Mouse (Mus musculus) cerebellum, adult 11 months (tissue): ENCODE measurements at regions not wholly inside any gene's neighbourhood (a gene's known extent, or its start where the extent isn't known, plus 50 kb on each side); places are given as distances from the start of the nearest gene placed in this dataset.
"Not testable (repeated sequence)": the region's sequence is repeated elsewhere in the genome, so short reads cannot be mapped to it uniquely, and the experiment has no call there.

Source experiments
- DNase-seq: peaks from one replicate; pipeline ENCODE4 v3.0.0; 2022

DNA sequence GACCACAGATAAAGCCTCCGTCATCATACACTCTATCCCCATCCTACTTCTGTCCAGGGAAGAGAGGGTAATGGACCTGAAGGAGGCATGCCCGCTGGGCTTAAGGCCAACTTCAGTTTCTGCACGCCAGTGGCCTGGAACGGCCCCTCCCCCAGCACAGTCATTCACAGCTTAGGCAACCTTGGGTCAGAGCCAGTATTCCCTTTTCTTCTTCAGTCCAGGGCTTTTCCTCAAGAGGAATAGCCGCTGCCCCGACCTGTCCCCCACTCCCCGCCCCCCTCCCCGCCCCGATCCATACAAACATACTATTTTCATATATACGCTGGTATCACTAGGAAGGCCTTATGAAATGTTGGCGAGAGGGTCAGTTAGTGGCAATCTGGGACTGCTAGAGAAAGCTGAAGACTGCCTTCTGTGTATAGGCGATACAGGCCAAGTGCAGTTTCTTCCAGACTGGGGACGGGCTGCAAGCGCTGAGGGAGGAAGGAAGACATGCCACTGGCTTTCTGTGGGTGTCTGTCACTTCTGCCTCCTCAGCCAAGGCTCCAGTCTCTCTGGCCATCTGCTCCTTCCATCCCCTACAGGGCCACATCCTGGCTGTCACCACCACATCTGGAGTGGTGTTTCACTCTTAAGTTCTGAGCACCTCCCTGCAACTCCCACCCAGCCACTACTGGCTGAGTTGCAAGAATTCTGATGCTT, 113.5 kb upstream of the Lemd2 start:
- DNase-seq: no peak

DNA sequence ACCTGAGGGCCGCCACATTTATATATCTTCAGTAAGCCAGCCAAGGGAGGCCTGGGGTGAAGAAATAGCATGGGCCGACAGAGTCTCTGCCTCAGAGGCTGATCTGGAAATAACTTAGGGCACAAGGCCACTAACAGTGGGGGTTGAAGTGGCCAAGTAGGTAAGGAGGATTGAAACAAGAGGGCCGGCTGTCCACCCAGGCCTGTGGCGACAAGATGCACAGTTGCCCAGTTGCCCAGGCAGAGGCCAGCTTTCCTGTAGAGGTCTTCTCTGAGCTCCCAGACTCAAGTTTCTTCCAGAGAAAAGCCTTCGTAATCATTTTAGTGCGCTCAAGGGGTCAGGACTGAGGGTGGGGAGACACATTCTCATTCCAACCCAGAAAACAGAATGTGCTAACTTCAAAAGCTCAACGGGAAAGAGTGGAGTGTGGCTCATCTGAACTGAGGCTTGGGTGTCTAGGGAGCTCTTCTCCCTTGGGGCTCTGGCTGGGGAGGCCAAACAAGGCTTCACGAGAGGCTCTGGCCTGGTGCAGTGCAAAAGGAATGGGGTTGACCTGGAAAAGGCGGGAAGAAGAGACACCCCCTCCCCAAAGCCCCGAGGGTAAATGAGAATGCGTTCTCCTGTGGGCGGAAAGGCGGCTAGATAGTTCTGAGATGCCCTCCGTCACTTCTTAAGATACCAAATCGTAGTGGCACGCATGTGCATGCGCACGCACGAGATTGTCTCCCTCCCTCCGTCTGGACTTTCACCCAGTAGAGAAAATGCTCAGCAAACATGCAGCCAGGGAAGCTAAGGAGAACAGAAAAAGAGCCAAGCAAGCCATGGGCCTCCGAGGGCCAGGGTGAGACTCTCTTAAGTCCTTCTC, 112.7 kb upstream of the Lemd2 start:
- DNase-seq: no peak

DNA sequence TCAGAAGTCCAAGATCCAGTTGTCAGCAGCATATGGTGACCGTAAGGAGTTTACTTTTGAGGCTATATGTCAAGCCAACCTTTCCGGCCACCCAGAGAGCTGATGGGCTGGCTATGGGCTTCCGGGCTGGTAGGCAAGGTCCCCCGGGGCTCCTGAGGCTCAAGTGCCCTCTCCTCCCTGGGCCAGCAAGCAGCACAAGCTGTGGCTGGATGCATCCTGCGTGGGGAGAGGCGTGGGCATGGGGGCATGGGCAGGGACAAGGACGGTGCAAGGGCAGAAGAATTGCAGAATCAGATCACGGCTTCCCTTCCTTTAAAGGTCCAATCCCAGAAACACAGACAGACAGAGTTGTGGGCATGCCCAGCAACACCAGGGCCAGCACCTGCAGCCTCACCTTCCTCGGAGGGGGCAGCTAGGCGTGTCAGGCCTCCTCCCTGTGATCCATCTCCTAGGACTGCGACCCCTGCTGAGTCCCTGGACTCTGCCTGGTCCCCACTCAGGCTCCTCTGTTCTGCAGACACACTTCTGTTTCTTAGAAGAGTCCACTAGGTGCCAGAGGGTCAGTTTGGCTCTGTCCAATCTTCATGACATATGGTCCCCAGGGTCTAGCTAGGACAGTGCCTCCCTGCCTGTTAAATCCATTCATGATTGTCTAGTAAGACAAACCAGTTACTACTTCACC, 111.8 kb upstream of the Lemd2 start:
- DNase-seq: no peak

DNA sequence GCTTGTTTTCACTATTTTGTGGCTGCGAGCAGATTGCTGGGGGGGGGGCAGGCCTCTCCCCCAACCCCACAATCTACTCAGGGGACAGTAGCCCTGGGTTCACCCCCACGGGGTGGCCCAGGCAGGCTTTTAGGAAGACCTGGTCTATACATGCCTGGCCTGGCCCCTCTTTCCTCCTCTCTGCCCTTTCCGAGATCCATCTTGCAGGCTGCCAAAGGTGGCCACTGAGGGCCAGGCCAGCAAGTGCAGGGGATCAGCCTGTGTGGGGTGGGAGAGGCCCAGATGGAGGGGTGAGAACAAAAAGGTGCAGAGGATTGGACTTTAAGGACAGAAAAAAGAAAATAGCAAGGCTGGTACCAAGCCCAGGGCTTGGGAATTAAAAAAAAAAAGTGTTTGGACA, 111.2 kb upstream of the Lemd2 start:
- no peak for DNase-seq

DNA sequence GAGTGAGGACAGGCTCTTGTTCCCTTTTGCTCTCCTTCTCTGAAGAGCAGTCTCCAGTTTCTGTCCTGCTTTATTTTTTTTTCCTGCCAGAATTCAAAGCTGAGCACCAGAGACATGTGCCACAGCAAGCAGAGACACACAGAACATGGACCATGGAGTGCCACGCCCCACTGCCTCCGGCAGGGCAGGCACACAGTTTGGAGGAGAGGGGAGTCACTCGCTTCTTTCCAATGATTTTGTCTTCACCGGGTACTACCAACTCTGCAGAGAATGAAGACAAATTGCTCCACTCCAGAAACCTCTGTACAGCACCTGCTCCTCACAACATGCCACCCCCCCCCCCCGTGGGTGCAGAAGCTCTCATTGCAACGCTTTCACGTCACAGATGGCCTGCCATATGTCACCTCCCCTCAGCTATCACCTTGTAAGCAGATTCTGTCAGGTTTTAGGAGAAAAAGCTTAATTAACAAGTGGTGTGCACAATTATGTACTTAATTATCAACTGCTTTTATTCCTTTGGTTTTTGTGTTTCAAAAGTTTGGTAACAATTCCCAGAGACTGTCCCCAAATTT, 110.6 kb upstream of the Lemd2 start:
- no peak for DNase-seq

DNA sequence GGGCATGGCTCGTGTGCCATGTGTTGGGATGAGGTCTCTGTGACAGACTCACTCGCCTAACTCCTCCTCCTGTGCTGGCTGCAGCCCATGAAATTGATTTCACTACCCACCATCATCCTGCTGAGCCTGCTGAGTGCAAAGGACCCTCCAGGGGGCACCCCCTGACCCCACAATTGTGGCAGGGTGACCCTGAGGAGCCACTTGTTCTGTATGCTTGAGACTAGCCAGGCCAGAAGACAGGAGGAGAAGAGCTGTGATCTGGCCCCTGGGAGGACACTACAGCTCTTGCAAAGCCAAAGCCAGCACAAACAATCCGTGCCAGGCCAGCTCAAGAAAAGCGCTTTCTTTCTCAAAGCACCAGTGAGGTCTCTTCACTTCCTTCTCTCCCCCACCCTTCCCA, 104.7 kb upstream of the Lemd2 start:
- DNase-seq: no peak

DNA sequence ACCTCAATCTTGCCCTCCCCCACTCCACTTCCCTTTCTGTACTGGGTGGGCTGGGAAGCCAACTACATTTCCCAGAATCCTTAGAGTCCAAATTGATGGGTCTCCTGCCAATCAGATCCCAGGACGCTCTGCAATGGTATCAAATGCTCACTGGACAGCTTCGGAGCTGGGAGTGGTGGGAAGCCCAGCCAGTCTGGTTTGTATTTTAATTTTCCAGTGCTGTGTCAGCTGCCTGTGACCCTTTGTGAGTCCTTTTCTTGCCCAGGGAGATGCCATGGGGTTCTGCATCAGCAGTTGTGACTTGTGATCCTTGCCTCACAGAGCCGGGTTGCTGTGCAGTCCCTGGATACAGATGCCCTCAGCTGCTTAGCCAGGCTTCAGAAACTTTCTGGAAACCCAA, 100.6 kb upstream of the Lemd2 start:
- DNase-seq: no peak

DNA sequence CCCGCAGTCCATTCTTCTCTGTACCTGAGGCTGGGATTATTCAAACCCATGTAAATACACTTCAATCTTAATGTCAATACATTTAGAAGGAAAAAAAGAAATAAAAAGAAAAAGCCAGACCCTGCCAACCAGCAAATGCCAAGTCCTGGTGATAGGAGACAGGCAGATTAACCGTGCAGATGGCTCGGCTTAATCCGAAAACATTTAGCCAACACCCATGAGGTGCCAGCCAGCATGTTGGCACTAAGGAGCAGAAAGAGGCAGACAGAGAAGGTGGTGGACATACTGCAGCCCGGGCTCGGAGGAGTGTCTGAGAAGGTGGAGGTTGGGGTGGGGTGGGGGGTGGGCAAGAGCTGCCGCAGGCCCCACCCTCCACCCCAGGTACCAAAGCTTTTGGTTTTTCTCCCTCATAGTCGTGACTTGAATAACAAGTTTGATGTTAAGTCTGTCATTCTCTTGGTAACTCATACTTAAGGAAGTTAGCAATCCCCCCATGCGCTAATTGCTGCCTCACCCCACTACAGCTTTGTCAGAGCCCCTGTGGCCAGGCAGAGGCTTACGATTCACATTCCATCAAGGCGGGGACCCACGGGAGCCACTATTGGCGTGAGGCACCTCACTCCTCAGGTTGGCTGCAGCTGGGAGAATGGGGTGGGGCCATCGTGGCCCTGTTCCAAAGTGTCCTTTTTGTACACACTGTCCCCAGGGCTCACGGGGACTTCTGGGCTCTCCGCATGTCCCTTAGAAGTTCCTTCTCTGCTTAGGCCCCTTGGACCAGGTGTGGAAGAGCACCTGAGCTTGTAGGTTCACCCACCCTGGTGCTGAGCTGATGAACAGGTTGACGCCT, 99.6 kb upstream of the Lemd2 start:
- DNase-seq: peak; percentile 72

DNA sequence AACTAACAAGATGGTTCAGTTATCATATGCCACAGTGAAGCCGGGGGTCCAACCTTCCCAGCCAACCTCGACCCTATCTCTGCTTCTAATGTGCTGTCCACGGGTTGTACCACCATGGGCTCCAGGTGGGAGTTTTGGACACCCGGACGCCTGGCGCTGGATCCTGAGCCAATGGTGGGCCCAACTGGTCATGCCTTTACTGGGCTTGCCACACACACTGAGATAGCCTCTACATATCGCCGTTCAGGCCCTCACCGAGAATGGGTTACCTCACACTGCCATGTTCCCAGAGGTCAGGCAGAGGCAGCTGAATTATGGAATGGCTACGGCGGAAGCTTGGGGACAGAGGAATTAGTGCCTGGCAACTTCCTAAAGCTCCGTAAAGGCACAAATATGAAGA, 98.8 kb upstream of the Lemd2 start:
- DNase-seq: no peak

DNA sequence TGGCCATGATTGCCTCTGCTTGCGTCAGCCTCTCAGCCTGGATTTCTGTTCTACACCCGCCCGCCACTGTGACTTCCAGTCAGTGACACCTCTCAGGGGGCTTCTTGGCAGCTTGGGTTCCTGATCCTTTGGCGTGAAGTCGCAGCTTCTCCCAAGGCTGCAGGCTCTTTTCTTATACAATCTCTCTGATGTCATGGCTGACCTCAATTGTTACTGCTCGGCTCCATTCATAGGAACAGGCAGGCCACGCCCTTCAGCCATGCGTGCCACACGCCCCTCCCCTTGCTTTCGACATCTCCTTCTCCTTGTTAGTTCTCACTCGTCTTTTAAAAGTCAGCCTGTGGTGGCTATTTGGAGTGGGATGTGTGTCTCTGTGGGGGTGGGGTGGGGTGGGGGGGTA, 97.1 kb upstream of the Lemd2 start:
- no peak for DNase-seq

DNA sequence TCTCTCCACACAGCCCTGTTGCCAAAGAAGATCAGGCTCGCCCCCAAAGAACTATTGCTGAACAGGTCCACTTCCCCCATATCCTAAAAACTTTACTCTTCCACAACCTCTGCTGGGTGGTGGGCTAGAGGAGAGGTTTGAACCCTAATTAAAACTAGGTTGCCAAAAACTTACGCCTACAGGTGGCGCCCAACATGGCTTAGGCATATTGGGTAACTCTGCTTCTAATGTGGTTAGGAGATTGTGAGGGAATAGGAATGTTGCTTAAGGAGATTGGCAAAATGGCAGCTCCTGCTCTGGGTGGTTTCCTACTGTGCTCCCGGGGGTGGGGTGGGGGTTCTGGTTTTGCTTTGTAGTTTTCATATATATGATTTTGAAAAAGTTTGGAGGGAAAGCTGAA, 95.0 kb upstream of the Lemd2 start:
- DNase-seq: no peak

DNA sequence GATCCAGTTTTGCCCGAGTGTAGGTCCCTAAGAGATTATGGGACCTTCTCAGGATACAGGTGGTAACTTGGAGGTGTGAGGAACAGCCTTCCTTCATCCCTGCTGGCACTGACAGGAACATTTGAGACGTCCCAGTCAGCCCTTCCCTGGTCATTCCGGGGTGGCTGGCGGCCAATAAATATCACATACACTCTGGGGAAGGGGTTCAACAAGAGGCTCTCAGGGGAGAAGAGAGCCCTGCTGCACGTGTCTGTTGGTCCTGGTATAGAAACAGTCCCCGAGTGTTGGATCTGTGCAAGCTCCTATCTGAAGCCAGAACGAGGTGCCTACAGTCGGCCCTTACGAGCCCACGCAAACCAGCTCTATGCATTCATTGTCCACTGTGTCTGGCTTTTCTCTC, 94.1 kb upstream of the Lemd2 start:
- DNase-seq: no peak

DNA sequence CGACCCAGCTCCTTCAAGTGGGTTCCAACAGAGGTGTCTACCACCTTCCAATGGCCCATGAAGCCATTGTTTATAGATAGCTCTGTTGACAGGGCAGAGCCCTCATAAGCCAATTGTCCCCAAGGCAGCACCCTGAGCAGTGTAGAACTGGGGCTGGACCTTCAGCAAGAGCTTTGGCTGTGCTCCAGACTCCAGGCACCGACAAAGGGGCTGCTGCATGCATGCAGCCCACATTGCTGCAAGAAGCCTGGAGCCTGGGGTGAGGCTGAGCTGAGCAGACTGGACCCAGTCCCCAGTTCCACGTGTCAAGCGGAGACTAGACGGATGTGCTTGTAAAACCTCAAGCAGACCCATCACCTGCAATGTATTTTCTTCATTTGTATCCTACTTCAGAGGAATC, 91.9 kb upstream of the Lemd2 start:
- no peak for DNase-seq

DNA sequence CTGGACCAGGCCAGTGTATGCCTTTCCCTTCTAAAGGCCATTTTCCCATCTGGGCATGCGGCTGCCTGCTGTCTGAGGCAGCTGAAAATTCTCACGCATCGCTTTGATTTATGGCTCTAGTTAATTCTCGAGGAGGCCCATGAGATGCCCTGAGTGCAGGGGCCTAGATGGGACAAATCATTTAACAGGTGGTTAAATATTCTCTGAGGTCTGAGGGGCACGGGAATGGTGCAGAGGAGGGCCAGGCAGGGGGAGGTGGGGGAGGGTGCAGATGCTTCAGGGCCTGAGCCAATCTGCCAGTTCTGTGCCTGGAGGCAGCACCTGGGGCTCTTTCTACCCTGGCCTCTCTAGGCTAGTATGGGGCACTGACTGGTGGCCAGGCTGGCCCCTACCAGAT, 89.9 kb upstream of the Lemd2 start:
- no peak for DNase-seq

DNA sequence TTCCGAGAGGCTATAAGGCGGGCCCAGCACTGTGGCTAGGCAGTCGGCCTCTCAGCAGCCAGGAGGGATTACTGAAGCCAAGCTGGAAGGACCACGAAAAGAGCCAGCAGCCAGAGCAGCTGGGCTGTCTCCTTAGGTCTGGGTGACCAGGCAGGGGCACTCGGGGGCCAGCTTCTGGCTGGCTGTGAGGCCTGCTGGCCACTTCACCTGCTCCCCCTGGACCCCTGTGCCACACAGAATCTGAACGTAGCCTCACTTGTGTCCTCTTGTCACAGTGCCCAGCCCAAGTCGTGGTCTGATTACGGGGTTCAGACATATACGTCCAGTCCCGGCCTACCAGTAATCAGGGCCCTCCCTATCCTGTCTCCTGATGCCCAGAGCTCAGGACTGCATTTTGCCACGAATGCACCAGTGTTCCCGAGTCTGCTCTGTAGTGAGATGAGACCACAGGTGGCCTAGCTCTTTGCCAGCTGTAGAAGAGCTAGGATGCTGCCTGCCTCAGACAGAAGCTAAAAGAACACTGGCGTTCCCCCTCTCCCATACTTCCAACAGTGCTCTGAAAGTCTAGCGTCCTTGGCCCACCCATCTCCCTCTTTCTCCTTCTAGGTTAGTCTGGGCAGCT, 89.4 kb upstream of the Lemd2 start:
- DNase-seq: no peak

DNA sequence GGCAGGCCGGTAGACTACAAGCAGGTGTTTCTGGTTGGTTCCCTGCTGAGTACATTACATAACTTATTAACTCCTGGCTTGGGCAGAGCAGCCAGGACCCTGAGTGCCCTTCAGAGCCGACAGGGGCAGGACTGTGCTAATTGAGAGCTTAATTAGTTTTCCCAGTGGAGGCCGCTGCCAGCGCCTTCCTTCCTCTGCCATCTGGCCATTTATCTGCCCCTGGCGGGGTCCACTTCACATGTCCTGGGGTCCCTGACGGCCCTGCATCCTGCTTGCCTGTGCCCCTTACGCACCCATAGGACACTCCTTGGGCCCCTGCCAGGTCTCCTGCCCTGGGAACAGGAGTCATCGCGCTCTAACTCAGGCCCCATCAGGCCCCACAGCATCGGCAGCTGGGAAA, 87.4 kb upstream of the Lemd2 start:
- peak; percentile 44 for DNase-seq

DNA sequence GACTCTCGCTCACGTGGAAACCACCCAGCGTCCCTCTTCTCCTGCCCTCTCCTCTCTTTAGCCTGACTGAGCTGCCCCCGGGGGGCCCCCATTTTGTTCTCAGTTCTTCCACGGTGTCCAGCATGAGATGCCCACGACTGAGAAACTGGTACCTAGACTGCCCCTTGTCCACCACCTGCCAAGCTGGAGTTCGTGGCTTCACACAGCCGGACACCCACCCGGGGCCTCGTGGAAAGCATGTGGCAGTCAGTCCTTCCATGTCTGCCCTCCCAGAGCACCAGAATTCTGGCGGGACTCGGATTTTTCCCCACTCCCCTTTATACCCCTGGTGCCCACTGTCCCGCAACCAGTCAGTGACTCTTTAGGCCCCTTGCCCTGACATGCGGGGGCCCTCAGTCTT, 86.9 kb upstream of the Lemd2 start:
- no peak for DNase-seq

DNA sequence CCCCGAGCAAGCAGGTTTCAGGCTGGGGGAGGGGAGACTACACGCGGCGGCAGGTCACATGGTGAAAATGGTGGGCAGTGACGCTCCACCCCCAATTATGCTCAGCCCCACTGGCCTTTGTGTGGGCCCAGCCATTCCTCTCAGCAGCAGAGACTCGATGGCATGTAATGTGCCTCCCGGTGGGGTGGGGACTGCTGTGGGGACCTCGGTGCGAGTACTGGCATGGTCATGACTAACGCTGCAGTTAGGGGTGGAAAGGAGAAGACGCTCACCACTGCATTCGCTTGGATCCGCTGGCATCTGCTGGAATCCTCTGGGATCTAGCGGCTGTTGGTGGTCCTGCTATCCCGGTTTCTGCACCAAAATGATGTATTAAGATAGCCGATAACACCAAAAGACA, 86.0 kb upstream of the Lemd2 start:
- DNase-seq: no peak

DNA sequence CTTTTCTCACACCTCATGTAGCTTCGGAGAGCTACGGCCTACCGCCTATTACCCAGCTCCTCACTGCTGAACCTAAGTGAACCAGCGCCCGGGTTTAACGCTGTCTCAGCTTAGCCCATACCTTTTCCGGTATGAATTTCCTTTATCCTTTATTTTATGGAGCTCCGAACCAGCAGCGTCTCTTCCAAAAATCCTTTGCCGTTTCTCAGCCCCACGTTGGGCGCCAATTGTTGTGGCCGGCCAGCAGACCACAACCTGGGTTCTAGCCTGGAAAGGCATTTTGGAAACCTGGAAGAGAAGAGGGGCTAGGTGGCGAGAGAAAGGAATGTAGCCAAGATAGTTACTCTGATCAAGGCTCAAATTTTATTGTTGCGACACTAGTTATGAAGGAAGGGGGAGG, 85.5 kb upstream of the Lemd2 start:
- DNase-seq: not testable (repeated sequence)

DNA sequence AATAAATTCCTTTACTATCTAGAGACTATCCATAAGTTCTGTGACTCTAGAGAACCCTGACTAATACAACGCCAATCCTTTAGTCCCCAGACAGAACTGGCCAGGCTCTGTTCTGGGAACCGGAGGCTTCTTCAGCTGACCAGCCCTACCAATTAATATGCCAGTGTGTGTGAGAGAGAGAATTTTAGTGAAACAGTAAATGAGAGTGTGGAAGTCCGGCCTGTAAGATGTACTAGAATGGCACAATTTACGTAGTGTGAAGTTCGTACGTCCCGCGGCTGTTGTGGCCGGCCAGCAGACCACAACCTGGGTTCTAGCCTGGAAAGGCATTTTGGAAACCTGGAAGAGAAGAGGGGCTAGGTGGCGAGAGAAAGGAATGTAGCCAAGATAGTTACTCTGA, 83.7 kb upstream of the Lemd2 start:
- not testable (repeated sequence) for DNase-seq

DNA sequence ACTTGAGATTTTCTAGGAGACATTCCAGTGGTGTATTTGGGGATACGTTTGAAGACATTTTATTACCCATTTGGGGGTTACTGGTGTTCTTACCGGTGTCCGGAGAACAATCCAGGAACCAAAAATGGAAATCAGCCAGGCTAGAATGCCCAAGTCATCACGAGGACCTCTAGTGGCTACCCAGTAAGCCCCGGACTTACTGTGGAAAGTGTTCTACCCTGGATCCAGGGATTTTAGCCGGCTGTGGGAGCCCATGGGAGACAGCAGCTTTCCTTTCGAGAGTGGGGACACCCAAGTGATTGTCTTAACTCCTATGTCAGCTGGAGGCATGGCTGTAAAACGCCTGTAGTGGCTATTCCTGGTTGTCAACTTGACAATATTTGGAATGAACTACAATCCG, 77.0 kb upstream of the Lemd2 start:
- no peak for DNase-seq
